Mouse (Mus musculus) C2C12 (cell line): ENCODE measurements at regions not wholly inside any gene's neighbourhood (a gene's known extent, or its start where the extent isn't known, plus 50 kb on each side); places are given as distances from the start of the nearest gene placed in this dataset.

ENCODE experiments used
- H3K27me3 ChIP-seq: one replicate; pipeline ENCODE4 v1.6.1; 2011; ENCODE audit not compliant: control insufficient read depth, insufficient read depth, insufficient read length
- H3K36me3 ChIP-seq: one replicate; pipeline ENCODE4 v1.6.1; 2011; ENCODE audit not compliant: control insufficient read depth, insufficient read depth
- H3K4me3 ChIP-seq: one replicate; pipeline ENCODE4 v1.5.1; 2011; ENCODE audit warnings: mild to moderate bottlenecking, control low read depth; ENCODE audit not compliant: poor library complexity, insufficient read depth, severe bottlenecking
- H3K79me2 ChIP-seq: one replicate; pipeline ENCODE4 v1.6.1; 2011; ENCODE audit not compliant: control insufficient read depth, insufficient read depth
- H3K79me3 ChIP-seq: one replicate; pipeline ENCODE4 v1.6.1; 2011; ENCODE audit warnings: low read depth, control low read depth
- H3ac ChIP-seq: one replicate; pipeline ENCODE3; 2011; ENCODE audit warnings: low read depth; ENCODE audit not compliant: control insufficient read depth, insufficient read length
- CEBPB ChIP-seq: IDR thresholded peaks from one replicate; pipeline ENCODE4 v1.6.1; 2011; ENCODE audit warnings: low read depth, mild to moderate bottlenecking, control low read depth, moderate library complexity
- CTCF ChIP-seq: IDR thresholded peaks from one replicate; pipeline ENCODE4 v1.5.1; 2011; ENCODE audit not compliant: control insufficient read depth, insufficient read depth, insufficient read length
- FOSL1 ChIP-seq: IDR thresholded peaks from one replicate; pipeline ENCODE4 v1.8.0; 2011; ENCODE audit warnings: mild to moderate bottlenecking, low read length; ENCODE audit not compliant: poor library complexity, insufficient read depth, severe bottlenecking
- MAX ChIP-seq: IDR thresholded peaks from one replicate; pipeline ENCODE4 v1.6.1; 2011; ENCODE audit warnings: mild to moderate bottlenecking, control low read depth
- MYOD1 ChIP-seq: IDR thresholded peaks from one replicate; pipeline ENCODE4 v1.6.1; 2011; ENCODE audit warnings: low read depth; ENCODE audit not compliant: control insufficient read depth, insufficient read length
- MYOG ChIP-seq: IDR thresholded peaks from one replicate; pipeline ENCODE4 v1.6.1; 2011; ENCODE audit not compliant: control insufficient read depth, insufficient read length; ENCODE audit errors: extremely low read depth
- USF1 ChIP-seq: IDR thresholded peaks from one replicate; pipeline ENCODE4 v1.6.1; 2011; ENCODE audit warnings: low read depth, mild to moderate bottlenecking, control low read depth, moderate library complexity

DNA sequence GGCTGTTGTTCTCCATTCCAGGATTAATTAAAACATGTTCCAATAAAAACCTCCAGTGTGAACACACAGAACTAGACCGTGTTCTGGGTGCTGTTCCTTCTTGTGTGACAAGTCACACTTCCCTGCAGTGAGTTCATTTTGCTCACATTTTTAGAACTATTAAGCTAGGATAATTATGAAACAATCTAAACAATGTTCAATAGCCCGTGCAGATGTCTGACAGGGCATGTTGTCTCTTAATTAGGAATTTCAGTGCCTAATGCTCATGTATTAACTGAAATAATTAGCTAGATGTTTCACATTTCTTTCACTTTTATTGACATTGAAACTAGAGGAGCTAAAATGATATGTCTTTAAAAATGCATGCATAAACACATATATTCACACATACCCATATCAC, 291.5 kb downstream of the Rergl start:
- no peaks in the 10 kb centered on the region for H3K79me2 ChIP-seq

DNA sequence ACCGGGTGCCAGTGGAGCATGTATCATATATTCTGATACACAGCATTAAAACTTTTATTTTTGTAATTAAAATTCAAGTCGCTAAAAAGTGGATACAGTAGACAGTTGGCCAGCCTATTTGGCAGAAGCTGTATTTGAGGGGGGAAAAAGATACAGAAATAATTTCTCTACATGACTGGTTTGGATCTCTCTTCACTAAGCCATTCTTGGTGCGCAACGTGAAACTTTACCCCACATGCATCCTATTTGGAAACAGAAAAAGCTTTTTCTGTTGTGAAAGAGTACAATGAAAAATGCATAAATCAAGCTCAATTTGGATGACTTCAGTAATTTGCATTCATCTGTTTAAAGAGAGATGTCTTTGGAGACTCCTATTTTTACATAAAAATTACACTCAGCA, 303.2 kb downstream of the Rergl start:
- H3K27me3 ChIP-seq = no peaks in the 10 kb centered on the region

More for the DNA sequence above, 291.5 kb downstream of the Rergl start:
- no peaks in the 10 kb centered on the region for H3K36me3 ChIP-seq
- no peak overlapping the region for H3K4me3 ChIP-seq
- no peaks in the 10 kb centered on the region for H3K79me3 ChIP-seq
- H3K27me3 ChIP-seq = no peaks in the 10 kb centered on the region
- H3ac ChIP-seq = no peak overlapping the region
- TF ChIP-seq FOSL1 (no peak), CTCF (no peak), MYOG (no peak), CEBPB (no peak), USF1 (no peak), MAX (no peak), MYOD1 (no peak)

DNA sequence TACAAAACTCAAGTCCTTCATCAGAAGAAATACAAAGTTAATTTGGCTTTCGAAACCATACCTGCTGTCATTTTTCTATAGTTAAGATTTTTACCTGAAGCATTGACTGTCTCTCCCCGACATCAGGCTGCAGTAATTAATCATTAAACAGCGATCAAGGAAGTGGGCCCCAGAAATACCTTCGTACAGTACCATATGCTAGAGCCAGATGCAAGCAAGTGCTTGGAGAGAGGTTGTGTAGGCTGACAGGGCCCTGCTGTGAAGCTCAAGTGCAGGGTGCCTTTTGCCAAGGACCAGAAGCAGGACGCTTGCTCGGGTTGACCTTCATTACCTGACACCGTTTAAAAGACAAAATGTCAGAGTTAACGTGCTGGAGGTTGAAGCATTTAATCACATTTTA, 315.3 kb downstream of the Rergl start:
- H3K27me3 ChIP-seq = no peaks in the 10 kb centered on the region
- H3K4me3 ChIP-seq = no peak overlapping the region
- TF ChIP-seq CEBPB (no peak), FOSL1 (no peak), MYOD1 (no peak), MAX (no peak), USF1 (no peak), CTCF (no peak), MYOG (no peak)
- no peaks in the 10 kb centered on the region for H3K36me3 ChIP-seq
- H3K79me3 ChIP-seq = no peaks in the 10 kb centered on the region
- H3K79me2 ChIP-seq = no peaks in the 10 kb centered on the region
- no peak overlapping the region for H3ac ChIP-seq

More for the DNA sequence above, 303.2 kb downstream of the Rergl start:
- TF ChIP-seq USF1 = no peak
- TF ChIP-seq MAX = no peak
- no peak for TF ChIP-seq MYOG
- no peak for TF ChIP-seq MYOD1
- no peak for TF ChIP-seq FOSL1
- TF ChIP-seq CEBPB = no peak
- TF ChIP-seq CTCF = no peak
- Histone ChIP-seq H3K4me3 (no peak overlapping the region), H3ac (no peak overlapping the region), H3K79me3 (no peaks in the 10 kb centered on the region), H3K36me3 (no peaks in the 10 kb centered on the region), H3K79me2 (no peaks in the 10 kb centered on the region)

DNA sequence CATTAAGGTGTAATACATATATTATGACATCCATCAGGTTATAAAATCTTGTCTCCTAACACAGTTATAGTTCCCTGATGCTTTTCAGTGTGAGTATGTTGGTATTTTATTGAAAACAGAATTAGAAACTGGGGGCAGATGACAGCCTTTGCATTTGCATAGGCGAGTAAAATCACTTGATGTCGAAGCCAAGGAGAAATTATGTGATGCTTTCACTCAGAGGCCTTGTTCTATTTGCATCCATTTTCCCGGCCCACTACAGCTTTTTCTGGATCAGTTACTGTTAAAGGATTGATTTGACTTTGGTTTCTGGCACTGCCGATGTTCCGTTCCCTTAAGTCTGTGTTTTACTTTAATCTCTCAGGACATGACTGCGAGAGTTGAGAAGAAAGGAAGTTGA, 341.4 kb downstream of the Rergl start:
- H3K27me3 ChIP-seq = no peaks in the 10 kb centered on the region
- no peaks in the 10 kb centered on the region for H3K79me2 ChIP-seq
- TF ChIP-seq MYOG (no peak), CTCF (no peak), CEBPB (no peak), MAX (no peak), FOSL1 (no peak), USF1 (no peak), MYOD1 (no peak)
- no peak overlapping the region for H3ac ChIP-seq
- H3K4me3 ChIP-seq = no peak overlapping the region
- no peaks in the 10 kb centered on the region for H3K79me3 ChIP-seq
- no peaks in the 10 kb centered on the region for H3K36me3 ChIP-seq

DNA sequence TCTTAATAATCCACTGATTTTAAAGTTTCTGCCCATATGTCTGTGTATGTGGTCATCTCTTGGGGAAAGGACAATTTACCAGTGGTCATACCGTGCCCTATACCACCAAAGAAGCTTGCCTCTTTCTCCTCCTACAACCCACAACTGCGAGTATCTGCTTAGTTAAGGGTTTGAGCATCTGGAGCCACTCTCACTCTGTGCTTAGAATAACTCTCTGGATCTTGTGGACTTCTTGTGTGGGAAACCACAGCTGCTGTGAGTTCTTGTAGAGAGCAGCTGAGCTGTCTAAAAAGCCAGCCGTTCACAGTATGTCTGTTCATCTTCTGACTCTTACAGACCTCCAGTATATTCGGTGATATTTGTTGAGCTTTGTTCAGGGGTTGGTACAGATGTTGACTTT, 342.0 kb downstream of the Rergl start:
- H3K79me3 ChIP-seq = no peaks in the 10 kb centered on the region
- no peak for TF ChIP-seq USF1
- TF ChIP-seq FOSL1 = no peak
- no peak for TF ChIP-seq CEBPB
- TF ChIP-seq MYOG = no peak
- TF ChIP-seq MAX = no peak
- TF ChIP-seq MYOD1 = no peak
- no peak for TF ChIP-seq CTCF
- H3ac ChIP-seq = no peak overlapping the region
- H3K36me3 ChIP-seq = no peaks in the 10 kb centered on the region
- no peaks in the 10 kb centered on the region for H3K27me3 ChIP-seq
- H3K79me2 ChIP-seq = no peaks in the 10 kb centered on the region
- no peak overlapping the region for H3K4me3 ChIP-seq

DNA sequence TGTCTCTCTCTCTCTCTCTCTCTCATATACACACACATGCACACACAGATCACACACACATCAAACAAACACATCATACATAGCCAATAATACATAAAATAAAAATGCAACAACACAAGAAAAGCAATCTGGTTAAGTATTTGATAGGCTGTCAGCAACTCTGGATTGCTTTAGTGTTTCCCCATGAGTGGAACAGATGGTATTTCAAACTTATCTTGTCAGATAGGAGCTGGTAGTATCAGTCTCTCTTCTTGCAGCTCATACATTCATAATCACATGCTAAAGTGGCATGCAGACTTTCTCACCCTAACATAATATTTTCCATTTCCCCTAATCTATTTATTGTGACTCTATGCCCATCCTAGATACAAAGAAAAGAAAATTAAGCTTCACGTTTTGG, 347.0 kb downstream of the Rergl start:
- Histone ChIP-seq H3ac (no peak overlapping the region), H3K79me2 (no peaks in the 10 kb centered on the region), H3K27me3 (no peaks in the 10 kb centered on the region), H3K36me3 (no peaks in the 10 kb centered on the region), H3K4me3 (no peak overlapping the region), H3K79me3 (no peaks in the 10 kb centered on the region)
- no peak for TF ChIP-seq USF1
- no peak for TF ChIP-seq MYOD1
- no peak for TF ChIP-seq MYOG
- no peak for TF ChIP-seq CEBPB
- TF ChIP-seq MAX = no peak
- TF ChIP-seq FOSL1 = no peak
